Mouse (Mus musculus) lung, adult 2 months (tissue): ENCODE data around the gene Gsto2.

ENCODE experiments used
- CTCF ChIP-seq: fragments of 200-500 bp; IDR thresholded peaks from 2 replicates; pipeline ENCODE4 v1.5.1; 2011; ENCODE audit warnings: mild to moderate bottlenecking, low read length, control low read depth; ENCODE audit not compliant: insufficient read depth
- POLR2A ChIP-seq: fragments of 200-500 bp; IDR thresholded peaks from 2 replicates; pipeline ENCODE4 v1.6.1; 2011; ENCODE audit warnings: low read depth, mild to moderate bottlenecking, control low read depth, low read length, borderline replicate concordance; ENCODE audit errors: extremely low read depth

DNA sequence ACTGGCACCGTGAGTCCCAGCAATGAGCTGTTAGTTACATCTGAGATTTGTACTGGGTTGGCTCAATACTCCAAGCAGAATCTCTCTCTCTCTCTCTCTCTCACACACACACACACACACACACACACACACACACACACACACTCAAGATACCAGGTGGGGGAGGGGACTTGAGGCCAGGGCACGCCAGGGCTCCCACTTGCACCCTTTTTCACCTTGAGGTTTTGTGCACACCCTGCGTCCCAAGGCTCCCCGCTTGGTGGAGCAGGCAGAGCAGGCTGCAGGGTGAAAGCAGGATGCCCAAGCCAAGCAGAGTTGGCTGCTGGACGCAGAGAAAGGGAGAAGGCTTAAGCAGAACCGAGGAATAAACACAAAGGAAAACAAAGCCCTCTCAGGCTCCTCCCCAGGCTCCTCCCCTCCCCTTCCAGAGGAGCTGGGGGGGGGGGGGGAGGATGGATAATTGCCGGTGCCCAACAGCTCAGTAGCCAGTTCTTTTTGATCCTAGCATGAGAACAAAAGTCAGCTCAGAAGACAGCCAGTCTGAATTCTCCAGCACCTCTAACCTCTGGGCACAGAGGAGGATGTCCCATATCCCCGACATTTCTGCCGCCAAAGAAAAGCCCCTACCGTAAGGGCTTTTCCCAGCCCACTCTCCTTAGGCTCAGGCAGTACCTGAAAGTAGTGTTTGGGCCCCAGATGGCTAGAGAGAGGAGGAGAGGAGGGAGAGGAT lies 44.2 kb downstream of the Gsto2 start:
- TF ChIP-seq POLR2A (no peak), CTCF (no peak)
